Mouse (Mus musculus): ENCODE measurements around the gene Nck1. TPM values are rescaled to one million over a fixed set of nuclear protein-coding genes. Genes with fewer than 3 reads are reported as not detected.

Gene Nck1
- 66.6 and 71.3 TPM in 2 replicates for polyA plus RNA-seq (2015; fragmentation: Nextera tagmentation; extraction: Ambion mirVana)

DNA sequence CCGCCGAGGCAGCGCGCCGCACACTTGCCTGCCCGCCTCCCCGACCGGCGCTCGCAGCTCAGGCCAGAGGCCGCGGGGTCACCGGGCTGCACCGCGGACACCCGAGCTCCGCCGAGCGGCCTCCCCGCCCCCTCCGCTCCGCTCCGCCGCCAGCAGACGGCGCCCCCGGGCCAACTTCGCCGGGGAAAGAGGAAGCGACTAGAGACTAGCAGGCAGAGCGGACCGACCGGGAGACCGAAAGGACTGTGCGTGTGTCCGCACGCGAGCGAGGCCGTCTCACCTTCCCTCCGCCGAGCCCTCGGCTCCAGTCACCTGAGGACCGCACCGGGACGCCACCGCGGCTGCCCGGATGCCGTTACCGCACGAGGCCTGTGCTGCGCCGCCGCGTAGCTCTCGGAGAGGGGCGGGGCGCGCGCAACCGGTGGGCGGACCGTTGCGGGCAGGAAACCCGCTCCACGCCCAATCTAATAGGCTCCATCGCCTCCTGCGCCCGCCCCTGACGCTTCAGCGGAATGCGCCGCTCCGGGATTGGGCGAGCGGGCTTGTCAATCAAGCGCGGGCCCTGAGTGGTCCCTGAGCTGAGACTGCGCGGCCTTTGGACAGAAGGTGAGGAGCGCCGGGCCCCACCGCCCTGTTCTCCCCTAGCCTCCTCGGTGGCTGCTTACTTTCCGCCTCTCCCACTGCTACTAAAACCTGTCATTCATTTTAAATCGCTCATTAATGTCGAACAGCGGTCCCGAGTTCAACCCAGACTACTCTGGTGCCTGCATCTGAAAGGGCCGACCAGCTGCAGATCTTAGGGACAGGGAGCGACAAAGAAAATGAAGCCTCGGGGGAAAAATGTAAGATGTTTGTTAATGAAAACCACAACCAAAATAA lies at the start of gene Nck1:
Nck1 (minus strand) TSS at position 420 of the 879 bp plus-strand sequence.
- no peaks in the 10 kb centered on the region for H3K36me3 ChIP-seq (ENCODE audit: control insufficient read depth, insufficient read depth, low read length)
- under 1% methylated on average over 79 of the region's 93 CpGs for WGBS
- peak within 1 kb of the TSS; percentile 97 for H3K4me3 ChIP-seq (replicated peaks; ENCODE audit: low read length)
- H3K27ac ChIP-seq (ENCODE audit: low read length) = peak within 1 kb of the TSS; percentile 93
- H3K4me2 ChIP-seq (ENCODE audit: low read depth, low read length) = peak within 1 kb of the TSS; percentile 85
- H3K4me1 ChIP-seq (ENCODE audit: control insufficient read depth, insufficient read depth, low read length) = peaks cover 8% of the 10 kb centered on the region; the same call in 1 of the 2 replicates
- H3K27me3 ChIP-seq (ENCODE audit: control insufficient read depth, insufficient read depth, low read length) = no peaks in the 10 kb centered on the region
- peak within 1 kb of the TSS; percentile 93 for H3K9ac ChIP-seq (ENCODE audit: low read length)
- H3K9me3 ChIP-seq (replicated peaks; ENCODE audit: control insufficient read depth, low read length) = peaks cover 8% of the 10 kb centered on the region; the same call in 1 of the 2 replicates
- ATAC-seq (ENCODE audit: insufficient read depth, low FRiP score) = peak; percentile 99

DNA sequence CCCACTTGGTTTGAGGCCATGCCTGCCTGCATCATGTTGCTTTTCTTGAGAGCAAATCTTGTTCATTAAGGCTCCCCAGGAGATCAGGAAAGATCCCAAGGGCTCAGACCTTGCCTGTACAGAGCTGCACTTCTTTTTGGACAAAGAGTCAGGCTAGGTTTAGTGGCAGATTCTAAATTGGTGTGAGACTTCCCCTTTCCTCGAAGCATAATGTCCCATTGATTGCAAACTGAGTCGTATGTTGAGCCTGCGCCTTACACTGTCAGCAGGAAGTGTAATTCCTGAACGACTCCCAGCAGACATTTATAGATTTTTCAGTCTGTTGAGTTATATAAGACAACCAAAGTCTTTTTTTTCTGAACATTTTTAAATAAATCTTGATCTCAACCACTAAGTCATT lies 44.5 kb upstream of the Nck1 start:
- Histone ChIP-seq H3K36me3 (ENCODE audit: control insufficient read depth, insufficient read depth, low read length) (no peaks in the 10 kb centered on the region), H3K27ac (ENCODE audit: low read length) (no peak overlapping the region), H3K4me2 (ENCODE audit: low read depth, low read length) (no peak overlapping the region), H3K27me3 (ENCODE audit: control insufficient read depth, insufficient read depth, low read length) (no peaks in the 10 kb centered on the region), H3K9me3 (replicated peaks; ENCODE audit: control insufficient read depth, low read length) (no peaks in the 10 kb centered on the region), H3K4me1 (ENCODE audit: control insufficient read depth, insufficient read depth, low read length) (no peaks in the 10 kb centered on the region), H3K9ac (ENCODE audit: low read length) (no peak overlapping the region), H3K4me3 (replicated peaks; ENCODE audit: low read length) (no peak overlapping the region)
- no peak for ATAC-seq (ENCODE audit: insufficient read depth, low FRiP score)
- WGBS = 53% methylated on average over 4 of the region's 4 CpGs

DNA sequence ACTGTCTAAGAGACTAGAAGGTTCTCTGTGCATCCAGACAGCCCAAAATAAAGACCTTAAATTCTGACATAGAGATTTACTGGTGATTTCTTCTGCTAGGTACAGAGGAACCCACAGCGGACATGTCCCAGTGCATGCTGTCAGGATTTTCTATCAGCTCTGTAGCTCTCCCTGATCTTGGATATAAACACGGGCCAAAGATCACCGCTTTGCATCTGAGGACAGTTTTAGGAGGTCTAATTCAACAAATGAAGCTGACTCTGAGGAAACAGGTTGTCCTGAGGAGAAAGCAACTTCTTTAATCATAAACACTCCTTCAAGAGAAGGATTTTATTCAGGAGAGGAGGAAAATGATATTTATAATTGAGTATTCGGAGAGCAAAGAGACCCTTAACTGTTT lies 38.1 kb upstream of the Nck1 start:
- peak overlapping the region; percentile 86; the same call in 1 of the 2 replicates for H3K27ac ChIP-seq (ENCODE audit: low read length)

DNA sequence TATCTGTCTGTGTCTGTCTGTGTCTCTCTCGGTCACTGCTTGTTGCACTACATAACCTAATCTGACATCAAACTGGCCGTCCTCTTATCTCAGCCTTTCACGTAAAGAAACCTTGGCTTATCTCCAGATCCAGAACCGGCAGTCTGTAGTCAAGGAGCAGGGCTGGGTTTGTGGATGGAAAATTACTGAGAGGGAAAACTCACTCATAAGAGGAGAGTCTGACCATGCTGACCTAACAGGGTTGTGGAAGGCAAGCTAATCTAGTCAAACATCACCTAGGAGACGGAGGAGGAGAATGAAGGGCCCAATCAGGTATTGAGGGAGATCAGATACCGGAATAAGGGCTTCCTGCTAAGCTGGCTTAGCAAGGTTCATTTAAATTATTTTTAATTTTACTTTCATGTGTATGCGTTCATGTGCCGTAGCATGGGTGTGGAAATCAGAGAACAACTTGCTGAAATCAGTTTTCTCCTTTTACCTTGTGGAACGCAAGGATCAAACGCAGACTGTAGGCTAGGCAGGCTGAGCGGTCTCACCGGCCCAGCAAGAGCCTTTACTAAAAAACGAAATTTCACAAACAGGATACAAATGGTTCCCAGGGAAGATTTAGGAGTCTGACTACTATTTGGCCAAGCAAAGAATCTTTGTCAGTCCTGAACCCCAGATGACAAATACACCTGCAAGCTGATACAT lies 37.1 kb upstream of the Nck1 start:
- WGBS = 42% methylated on average over 13 of the region's 13 CpGs
- 0 out of 2 replicates have a peak overlapping the region, but pooled peaks have one; percentile 8 for H3K9ac ChIP-seq (ENCODE audit: low read length)
- H3K9me3 ChIP-seq (replicated peaks; ENCODE audit: control insufficient read depth, low read length) = no peaks in the 10 kb centered on the region
- peak overlapping the region; percentile 34 for H3K4me2 ChIP-seq (ENCODE audit: low read depth, low read length)
- H3K27me3 ChIP-seq (ENCODE audit: control insufficient read depth, insufficient read depth, low read length) = no peaks in the 10 kb centered on the region
- peak overlapping the region; percentile 18; the same call in 1 of the 2 replicates for H3K4me3 ChIP-seq (replicated peaks; ENCODE audit: low read length)
- ATAC-seq (ENCODE audit: insufficient read depth, low FRiP score) = peak; percentile 90
- no peaks in the 10 kb centered on the region for H3K36me3 ChIP-seq (ENCODE audit: control insufficient read depth, insufficient read depth, low read length)
- peak overlapping the region; percentile 86 for H3K27ac ChIP-seq (ENCODE audit: low read length)
- H3K4me1 ChIP-seq (ENCODE audit: control insufficient read depth, insufficient read depth, low read length) = peaks cover 5% of the 10 kb centered on the region; the same call in 1 of the 2 replicates

More for the DNA sequence above, 38.1 kb upstream of the Nck1 start:
- Histone ChIP-seq H3K4me2 (ENCODE audit: low read depth, low read length) (peak overlapping the region; percentile 34; the same call in 1 of the 2 replicates), H3K4me3 (replicated peaks; ENCODE audit: low read length) (no peak overlapping the region), H3K9ac (ENCODE audit: low read length) (no peak overlapping the region), H3K9me3 (replicated peaks; ENCODE audit: control insufficient read depth, low read length) (no peaks in the 10 kb centered on the region), H3K27me3 (ENCODE audit: control insufficient read depth, insufficient read depth, low read length) (no peaks in the 10 kb centered on the region), H3K4me1 (ENCODE audit: control insufficient read depth, insufficient read depth, low read length) (peaks cover 5% of the 10 kb centered on the region; the same call in 1 of the 2 replicates), H3K36me3 (ENCODE audit: control insufficient read depth, insufficient read depth, low read length) (no peaks in the 10 kb centered on the region)
- no peak for ATAC-seq (ENCODE audit: insufficient read depth, low FRiP score)
- 70% methylated on average over 4 of the region's 4 CpGs for WGBS

DNA sequence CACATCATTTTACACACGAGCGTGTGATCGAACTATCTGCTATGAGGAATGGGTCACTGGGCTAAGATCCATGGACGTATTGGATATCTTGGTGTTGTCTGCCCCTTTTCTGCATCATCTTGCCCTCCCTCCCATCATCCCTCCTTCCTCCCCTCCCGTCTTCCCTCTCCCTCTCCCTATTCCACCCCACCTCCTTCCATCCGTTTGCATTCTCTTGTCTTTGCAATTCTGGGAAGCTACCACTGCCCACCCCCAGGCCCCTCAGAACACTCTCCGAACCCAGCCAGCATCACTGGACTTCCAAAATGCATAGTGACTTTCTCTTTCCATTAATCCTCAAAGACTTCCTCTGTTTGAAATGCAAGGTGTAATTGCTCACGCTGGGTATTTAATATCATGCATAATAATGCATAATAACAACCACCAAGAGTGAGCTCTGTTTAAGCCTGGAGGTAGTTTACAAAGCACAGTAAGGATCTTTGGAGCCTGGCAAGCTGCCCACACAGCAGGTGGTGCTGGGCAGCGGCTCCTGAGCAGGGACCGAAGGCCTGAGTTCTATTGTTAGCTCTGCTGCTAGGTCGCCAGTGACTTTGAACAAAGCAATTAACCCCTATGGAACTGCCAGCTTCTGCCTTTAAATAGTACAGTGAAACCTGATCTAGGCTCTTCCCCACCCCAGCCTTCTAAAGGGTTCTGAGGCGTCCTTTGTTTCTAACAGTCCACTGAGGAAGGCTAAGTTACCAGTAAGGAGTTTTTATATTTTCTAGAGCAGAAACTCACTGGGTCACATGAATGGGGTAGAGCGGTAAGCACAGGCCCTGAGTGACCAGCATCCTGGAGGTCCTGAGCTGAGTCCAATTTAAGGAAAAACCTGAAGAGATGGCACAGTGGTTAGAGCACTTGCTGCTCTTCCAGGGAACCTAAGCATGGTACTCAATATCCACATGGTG lies 35.9 kb upstream of the Nck1 start:
- Histone ChIP-seq H3K36me3 (ENCODE audit: control insufficient read depth, insufficient read depth, low read length) (no peaks in the 10 kb centered on the region), H3K4me2 (ENCODE audit: low read depth, low read length) (no peak overlapping the region), H3K9me3 (replicated peaks; ENCODE audit: control insufficient read depth, low read length) (no peaks in the 10 kb centered on the region), H3K4me3 (replicated peaks; ENCODE audit: low read length) (no peak overlapping the region), H3K27ac (ENCODE audit: low read length) (peak overlapping the region; percentile 63), H3K4me1 (ENCODE audit: control insufficient read depth, insufficient read depth, low read length) (peaks cover 5% of the 10 kb centered on the region; the same call in 1 of the 2 replicates), H3K9ac (ENCODE audit: low read length) (no peak overlapping the region), H3K27me3 (ENCODE audit: control insufficient read depth, insufficient read depth, low read length) (no peaks in the 10 kb centered on the region)
- WGBS = 49% methylated on average over 13 of the region's 13 CpGs
- peak; percentile 66 for ATAC-seq (ENCODE audit: insufficient read depth, low FRiP score)

DNA sequence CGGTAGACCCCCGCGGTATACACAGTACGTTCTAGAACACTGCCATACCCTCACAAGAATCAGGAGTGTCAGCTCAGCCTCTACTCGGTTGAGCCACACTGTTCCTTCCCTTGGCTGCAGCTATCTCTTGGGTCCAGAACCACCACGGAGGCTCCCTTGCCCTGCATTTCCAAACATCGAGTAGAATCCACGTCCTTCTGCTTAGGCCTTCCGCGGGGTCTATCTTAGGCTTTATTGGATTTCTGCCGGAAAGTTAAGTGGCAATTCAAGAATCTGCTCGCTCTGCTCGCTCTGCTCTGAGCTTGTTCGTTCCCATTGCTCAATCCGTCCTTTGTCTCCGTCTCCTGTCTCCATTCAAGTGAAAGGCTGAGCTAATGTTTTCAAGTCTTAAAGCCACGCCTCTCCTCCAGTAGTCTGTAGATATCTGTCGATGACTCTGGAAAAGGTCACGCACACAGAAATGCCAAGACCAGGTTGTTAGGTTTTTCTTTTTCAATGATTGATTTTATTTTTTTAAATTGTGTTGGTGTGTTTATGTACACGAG lies 34.3 kb upstream of the Nck1 start:
- H3K9me3 ChIP-seq (replicated peaks; ENCODE audit: control insufficient read depth, low read length) = no peaks in the 10 kb centered on the region
- peaks cover 5% of the 10 kb centered on the region; the same call in 1 of the 2 replicates for H3K4me1 ChIP-seq (ENCODE audit: control insufficient read depth, insufficient read depth, low read length)
- ATAC-seq (ENCODE audit: insufficient read depth, low FRiP score) = no peak
- H3K4me2 ChIP-seq (ENCODE audit: low read depth, low read length) = peak overlapping the region; percentile 42; the same call in 1 of the 2 replicates
- peak overlapping the region; percentile 6; the same call in 1 of the 2 replicates for H3K27ac ChIP-seq (ENCODE audit: low read length)
- no peaks in the 10 kb centered on the region for H3K36me3 ChIP-seq (ENCODE audit: control insufficient read depth, insufficient read depth, low read length)
- no peak overlapping the region for H3K4me3 ChIP-seq (replicated peaks; ENCODE audit: low read length)
- 58% methylated on average over 20 of the region's 20 CpGs for WGBS
- H3K9ac ChIP-seq (ENCODE audit: low read length) = no peak overlapping the region
- no peaks in the 10 kb centered on the region for H3K27me3 ChIP-seq (ENCODE audit: control insufficient read depth, insufficient read depth, low read length)

DNA sequence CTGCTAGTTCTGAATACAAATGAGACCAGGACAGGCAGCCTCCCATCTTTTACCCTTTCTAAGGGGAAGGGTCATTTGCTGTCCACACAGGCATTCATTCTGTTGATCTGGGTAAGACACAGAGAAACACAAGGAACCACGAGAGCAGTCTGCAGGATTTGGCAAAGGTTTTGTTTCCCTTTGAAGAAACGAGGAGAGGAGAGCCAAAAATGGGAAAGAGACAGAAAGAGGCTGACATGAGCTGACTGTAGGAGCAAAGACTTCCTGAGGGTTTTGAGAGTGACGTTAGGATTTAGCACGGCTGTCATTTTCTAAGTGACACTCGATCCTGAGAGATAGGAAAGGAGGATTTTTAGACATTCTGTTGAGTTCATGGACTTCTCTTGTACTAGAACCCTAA lies 28.0 kb upstream of the Nck1 start:
- no peaks in the 10 kb centered on the region for H3K36me3 ChIP-seq (ENCODE audit: control insufficient read depth, insufficient read depth, low read length)
- no peaks in the 10 kb centered on the region for H3K4me1 ChIP-seq (ENCODE audit: control insufficient read depth, insufficient read depth, low read length)
- WGBS = 40% methylated on average over 5 of the region's 5 CpGs
- no peak overlapping the region for H3K9ac ChIP-seq (ENCODE audit: low read length)
- H3K27ac ChIP-seq (ENCODE audit: low read length) = no peak overlapping the region
- H3K4me3 ChIP-seq (replicated peaks; ENCODE audit: low read length) = no peak overlapping the region
- no peaks in the 10 kb centered on the region for H3K9me3 ChIP-seq (replicated peaks; ENCODE audit: control insufficient read depth, low read length)
- no peak overlapping the region for H3K4me2 ChIP-seq (ENCODE audit: low read depth, low read length)
- no peak for ATAC-seq (ENCODE audit: insufficient read depth, low FRiP score)
- H3K27me3 ChIP-seq (ENCODE audit: control insufficient read depth, insufficient read depth, low read length) = no peaks in the 10 kb centered on the region

DNA sequence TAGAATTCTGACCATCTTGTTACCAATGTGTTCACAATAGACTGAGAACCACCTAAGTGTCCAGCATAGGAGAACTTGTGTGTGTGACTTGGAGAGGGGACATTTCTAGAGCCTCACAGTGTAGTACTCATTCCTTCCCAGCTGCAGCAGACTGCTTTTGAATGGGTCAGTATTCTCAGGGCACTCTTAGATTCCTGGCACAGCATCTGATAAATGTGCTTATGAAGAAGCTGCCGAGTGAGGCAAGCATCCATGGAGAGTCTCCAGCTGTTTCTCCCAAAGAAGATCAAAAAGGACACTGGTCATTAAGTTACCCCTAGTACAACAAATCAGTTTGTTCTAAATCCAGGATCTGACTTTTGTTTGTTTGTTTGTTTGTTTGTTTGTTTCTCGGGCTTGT lies 27.4 kb upstream of the Nck1 start:
- Histone ChIP-seq H3K27me3 (ENCODE audit: control insufficient read depth, insufficient read depth, low read length) (no peaks in the 10 kb centered on the region), H3K4me2 (ENCODE audit: low read depth, low read length) (no peak overlapping the region), H3K27ac (ENCODE audit: low read length) (no peak overlapping the region), H3K9me3 (replicated peaks; ENCODE audit: control insufficient read depth, low read length) (no peaks in the 10 kb centered on the region), H3K9ac (ENCODE audit: low read length) (no peak overlapping the region), H3K4me3 (replicated peaks; ENCODE audit: low read length) (no peak overlapping the region), H3K4me1 (ENCODE audit: control insufficient read depth, insufficient read depth, low read length) (no peaks in the 10 kb centered on the region), H3K36me3 (ENCODE audit: control insufficient read depth, insufficient read depth, low read length) (no peaks in the 10 kb centered on the region)
- ATAC-seq (ENCODE audit: insufficient read depth, low FRiP score) = no peak
- 48% methylated on average over 2 of the region's 2 CpGs for WGBS
